Mouse (Mus musculus): ENCODE data around the gene Riox2.

Riox2 gene

GRCm38 (mm10) chr16:59517447-59518219, 46.1 kb downstream of the Riox2 start:
- no peak for DNase-seq (ENCODE audit: low spot score in 2 of 2)

- DNase-seq (ENCODE audit: low spot score in 2 of 2) = no peak
Measured at GRCm38 (mm10) chr16:59521752-59522423, 50.3 kb downstream of the Riox2 start.

GRCm38 (mm10) chr16:59526939-59527338, 55.4 kb downstream of the Riox2 start:
- no peak for DNase-seq (ENCODE audit: low spot score in 2 of 2)

- DNase-seq (ENCODE audit: low spot score in 2 of 2) = no peak
Measured at GRCm38 (mm10) chr16:59529570-59529969, 58.0 kb downstream of the Riox2 start.

- DNase-seq (ENCODE audit: low spot score in 2 of 2) = no peak
Measured at GRCm38 (mm10) chr16:59531243-59531642, 59.7 kb downstream of the Riox2 start.

GRCm38 (mm10) chr16:59532561-59532960, 61.0 kb downstream of the Riox2 start:
- DNase-seq (ENCODE audit: low spot score in 2 of 2) = no peak

- DNase-seq (ENCODE audit: low spot score in 2 of 2) = no peak
Measured at GRCm38 (mm10) chr16:59534349-59534748, 62.8 kb downstream of the Riox2 start.

GRCm38 (mm10) chr16:59535673-59536072, 64.1 kb downstream of the Riox2 start:
- DNase-seq (ENCODE audit: low spot score in 2 of 2) = no peak

GRCm38 (mm10) chr16:59540944-59541343, 69.4 kb downstream of the Riox2 start:
- DNase-seq (ENCODE audit: low spot score in 2 of 2) = no peak

- DNase-seq (ENCODE audit: low spot score in 2 of 2) = no peak
Measured at GRCm38 (mm10) chr16:59541382-59541781, 69.8 kb downstream of the Riox2 start.

All from frontal cortex, postnatal 25 days (tissue).